Mouse (Mus musculus): ENCODE measurements around the gene Sox21. TPM values are rescaled to one million over a fixed set of nuclear protein-coding genes. Genes with fewer than 3 reads are reported as not detected.

The Sox21 gene
- total RNA-seq, 2 experiments from 2014 or later: 11.4 to 12.9 TPM

- DNase-seq: no peak
These were observed 11.6 kb downstream of the Sox21 start for GRCm38 (mm10) chr14:118225061-118225743.

GRCm38 (mm10) chr14:118220885-118221284 lies 15.9 kb downstream of the Sox21 start:
- no peak for DNase-seq

- DNase-seq: no peak
These were observed 20.0 kb downstream of the Sox21 start for GRCm38 (mm10) chr14:118216826-118217225.

- no peak for DNase-seq
These were observed 24.5 kb downstream of the Sox21 start for GRCm38 (mm10) chr14:118212188-118212804.

GRCm38 (mm10) chr14:118209642-118210041 lies 27.2 kb downstream of the Sox21 start:
- no peak for DNase-seq

GRCm38 (mm10) chr14:118207347-118207746 lies 29.5 kb downstream of the Sox21 start:
- DNase-seq: no peak

GRCm38 (mm10) chr14:118203031-118203430 lies 33.8 kb downstream of the Sox21 start:
- DNase-seq: no peak

GRCm38 (mm10) chr14:118202006-118202405 lies 34.8 kb downstream of the Sox21 start:
- DNase-seq: no peak

GRCm38 (mm10) chr14:118200731-118201130 lies 36.1 kb downstream of the Sox21 start:
- no peak for DNase-seq

GRCm38 (mm10) chr14:118197063-118197462 lies 39.8 kb downstream of the Sox21 start:
- no peak for DNase-seq

- no peak for DNase-seq
These were observed 42.5 kb downstream of the Sox21 start for GRCm38 (mm10) chr14:118194219-118194914.

- DNase-seq: no peak
These were observed 43.2 kb downstream of the Sox21 start for GRCm38 (mm10) chr14:118193663-118194062.

- no peak for DNase-seq
These were observed 43.7 kb downstream of the Sox21 start for GRCm38 (mm10) chr14:118193001-118193628.

GRCm38 (mm10) chr14:118191442-118191841 lies 45.4 kb downstream of the Sox21 start:
- DNase-seq: no peak

Small RNAs within 50 kb of the gene (microRNA-seq; reads per million reads assigned to microRNA genes)
- 0 to 1.9 reads per million in 2 experiments for gene Mir6241

Other genes starting within 250 kb of the Sox21 start
- under 1 TPM; 0.46 to 0.52 TPM for gene Dct, start 184.8 kb downstream of the Sox21 start, total RNA-seq (2021)
- 10 to 100 TPM in 1 of 2 experiments, 1 to 10 TPM in 1; 7.8 to 14.0 TPM for gene Tgds, start 104.3 kb downstream of the Sox21 start, total RNA-seq (2021)
- gene Gpr180, start 99.9 kb downstream of the Sox21 start, total RNA-seq (2021): 10 to 100 TPM; 25.7 to 26.1 TPM
- gene Gm9376, start 29.9 kb upstream of the Sox21 start, total RNA-seq (2021): not detected

Measured in layer of hippocampus, postnatal 36 days (tissue).